Mouse (Mus musculus): ENCODE data around the gene Zfp653.
"Not testable (repeated sequence)": the region's sequence is repeated elsewhere in the genome, so short reads cannot be mapped to it uniquely, and the experiment has no call there.

Gene Zfp653

DNA sequence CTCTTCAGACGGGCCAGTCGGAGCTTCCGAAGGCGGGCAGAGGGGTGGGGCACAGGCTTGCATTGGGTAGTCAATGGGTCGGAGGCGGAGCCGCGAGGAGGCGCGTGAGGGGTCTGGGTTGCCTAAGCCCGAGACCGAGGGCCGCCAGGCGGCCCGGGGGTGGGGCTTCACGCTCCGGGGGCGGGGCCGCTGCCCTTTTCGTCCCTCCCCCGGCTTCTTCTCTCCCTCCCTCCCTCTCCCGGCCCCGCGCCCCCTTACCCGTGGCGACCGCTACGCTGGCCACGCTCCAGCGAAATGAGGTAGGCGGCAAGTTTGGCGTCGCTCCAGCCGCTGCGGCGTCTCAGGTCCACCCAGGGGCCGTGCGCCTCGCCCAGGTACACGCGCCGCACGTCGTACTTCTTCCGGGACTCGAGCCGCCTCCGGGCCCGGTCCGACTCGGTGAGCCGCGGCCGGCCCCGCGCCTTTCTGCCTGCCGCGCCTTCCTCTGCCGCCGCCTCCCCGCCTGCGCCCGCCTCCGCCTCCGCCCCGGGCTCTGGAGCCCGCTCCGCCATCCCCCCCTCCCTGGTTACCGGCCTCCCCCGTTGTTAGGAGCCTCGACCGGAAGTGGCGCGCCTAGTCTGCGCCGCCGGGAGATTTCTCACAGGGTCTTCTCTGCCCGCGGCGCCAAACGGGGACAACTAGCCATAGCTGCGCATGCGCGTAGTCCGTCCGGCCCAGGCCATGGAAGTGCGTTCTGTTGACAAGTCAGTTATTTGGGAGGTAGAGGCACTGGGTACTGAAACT, at the start of gene Zfp653, which contains the start of gene Gm49318:
Gene Zfp653, minus strand, starts transcription at position 586 of the 783 bp plus-strand sequence.
Gene Gm49318, minus strand, starts transcription at position 469 of the 783 bp plus-strand sequence.
- DNase-seq (ENCODE audit: inconsistent ontology term): peak; percentile 99

DNA sequence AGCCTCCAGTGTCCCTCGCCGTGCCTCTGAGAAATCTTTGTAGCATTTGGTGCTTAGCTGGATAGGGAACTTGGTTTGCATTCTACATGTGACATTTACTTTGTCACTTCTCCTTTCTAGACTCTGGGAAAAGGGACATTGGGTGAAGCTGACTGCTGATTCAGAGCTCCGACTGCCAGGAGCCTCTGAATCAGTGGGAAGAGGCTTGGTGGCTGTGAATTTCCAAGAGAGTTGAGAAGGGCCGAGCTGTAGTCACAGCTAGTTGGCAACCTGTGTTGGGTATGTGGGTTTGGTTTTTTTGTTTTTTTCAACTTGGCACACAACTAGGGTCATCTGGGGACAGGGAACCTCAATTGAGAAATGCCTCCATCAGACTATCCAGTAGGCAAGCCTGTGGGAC, 48.4 kb upstream of the Zfp653 start:
- DNase-seq (ENCODE audit: inconsistent ontology term): peak; percentile 13

DNA sequence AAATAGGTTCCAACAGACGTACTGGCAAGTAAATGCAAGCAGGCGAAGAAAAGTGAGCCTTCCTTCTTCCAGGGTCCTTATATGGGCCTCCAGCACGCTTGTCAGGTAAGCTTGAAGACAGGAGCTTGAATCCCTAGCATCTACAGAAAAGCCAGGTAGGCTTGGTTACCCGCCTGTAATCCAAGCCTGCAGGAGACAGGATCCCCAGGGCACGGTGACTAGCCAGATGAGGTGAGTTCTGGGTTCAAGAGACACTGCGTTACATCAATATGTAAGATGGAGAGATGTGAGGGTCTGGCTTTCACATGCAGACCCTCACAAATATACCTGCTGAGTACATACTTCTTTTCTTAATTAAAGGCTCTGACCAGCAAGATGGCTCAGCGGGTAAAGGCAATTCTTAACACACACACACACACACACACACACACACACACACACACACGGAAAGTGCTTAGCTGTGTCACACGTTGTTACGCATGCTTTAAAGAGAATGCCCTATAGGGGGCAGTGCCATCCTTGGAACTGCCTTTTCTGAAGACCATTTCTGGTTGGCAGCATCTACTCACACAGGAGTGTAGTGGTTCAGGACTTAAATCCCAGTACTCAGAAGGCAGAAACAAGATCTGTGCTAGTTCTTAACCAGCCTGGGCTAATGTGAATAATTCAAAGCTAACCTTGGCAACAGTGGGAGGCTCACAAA, 46.7 kb upstream of the Zfp653 start:
- peak; percentile 29 for DNase-seq (ENCODE audit: inconsistent ontology term)

DNA sequence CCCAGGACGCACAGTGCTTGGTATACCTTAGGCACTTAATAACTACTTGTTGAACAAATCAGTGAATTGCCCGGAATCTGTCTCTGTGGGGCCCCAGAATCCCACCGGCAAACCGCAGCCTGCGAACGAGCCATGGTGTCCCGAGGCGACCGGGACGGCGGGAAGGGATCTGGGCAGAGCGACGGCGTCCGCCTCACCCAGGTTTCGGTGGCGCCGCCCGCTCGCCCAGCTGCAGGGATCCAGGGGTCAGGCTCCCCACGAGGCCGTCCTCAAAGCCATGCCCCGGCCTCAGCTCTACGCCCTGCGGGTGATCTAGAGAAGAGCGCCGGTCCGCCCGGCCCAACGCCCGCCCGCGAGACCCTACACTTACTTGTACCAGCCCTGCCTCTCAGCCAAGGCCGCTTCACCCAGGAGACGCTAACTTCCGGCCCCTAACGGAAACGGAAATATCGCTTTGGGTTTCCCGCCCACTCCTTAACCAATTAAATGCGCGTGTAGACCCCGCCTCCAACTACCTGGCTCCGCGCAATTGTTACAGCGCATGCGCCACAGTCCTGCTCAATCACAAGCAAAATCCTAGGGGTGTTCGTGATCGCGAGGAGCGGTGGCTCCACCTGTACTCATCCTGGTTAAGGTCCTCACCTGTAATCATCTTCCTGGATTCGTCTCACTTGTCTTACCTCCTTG, 45.7 kb upstream of the Zfp653 start, which contains the start of gene Elof1:
Gene Elof1, minus strand, starts transcription at position 433 of the 687 bp plus-strand sequence.
- DNase-seq (ENCODE audit: inconsistent ontology term): peak; percentile 89

DNA sequence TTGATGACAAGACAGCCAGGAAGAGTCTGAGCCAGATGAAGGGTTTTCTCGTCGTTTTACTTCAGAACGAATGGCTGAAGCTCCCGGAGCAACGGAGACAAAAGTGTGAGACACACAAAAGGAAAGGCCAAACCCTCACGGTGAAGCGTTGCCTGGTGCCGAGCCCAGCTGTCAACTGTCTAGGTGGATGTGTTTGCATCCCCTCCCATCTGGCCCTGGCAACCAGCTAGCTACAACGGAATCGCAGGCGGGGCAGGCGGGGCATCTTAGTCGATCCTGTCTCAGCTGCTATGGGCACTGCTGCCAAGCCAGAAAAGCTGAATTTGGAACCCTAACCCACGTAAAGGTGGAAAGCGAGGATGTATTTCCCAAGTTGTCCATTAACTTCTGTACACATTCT, 44.9 kb upstream of the Zfp653 start:
- DNase-seq (ENCODE audit: inconsistent ontology term): peak; percentile 34

DNA sequence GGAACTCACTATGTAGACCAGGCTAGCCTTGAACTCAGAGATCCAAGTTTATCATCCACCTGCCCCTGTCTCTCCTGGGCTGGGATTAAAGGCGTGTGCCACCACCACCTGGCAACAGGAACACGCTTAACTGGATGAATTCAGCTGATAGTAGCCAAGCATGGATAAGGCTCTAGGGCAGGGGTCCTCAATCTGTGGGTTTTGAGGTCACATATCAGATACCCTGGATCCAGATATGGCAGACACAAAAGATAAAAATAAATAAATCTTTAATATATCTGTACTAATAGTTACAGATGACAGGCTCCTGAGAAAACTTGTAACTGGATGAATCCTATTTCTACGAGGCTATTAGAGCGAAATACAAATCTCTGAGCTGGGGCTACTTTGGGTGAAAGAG, 44.5 kb upstream of the Zfp653 start:
- no peak for DNase-seq (ENCODE audit: inconsistent ontology term)

DNA sequence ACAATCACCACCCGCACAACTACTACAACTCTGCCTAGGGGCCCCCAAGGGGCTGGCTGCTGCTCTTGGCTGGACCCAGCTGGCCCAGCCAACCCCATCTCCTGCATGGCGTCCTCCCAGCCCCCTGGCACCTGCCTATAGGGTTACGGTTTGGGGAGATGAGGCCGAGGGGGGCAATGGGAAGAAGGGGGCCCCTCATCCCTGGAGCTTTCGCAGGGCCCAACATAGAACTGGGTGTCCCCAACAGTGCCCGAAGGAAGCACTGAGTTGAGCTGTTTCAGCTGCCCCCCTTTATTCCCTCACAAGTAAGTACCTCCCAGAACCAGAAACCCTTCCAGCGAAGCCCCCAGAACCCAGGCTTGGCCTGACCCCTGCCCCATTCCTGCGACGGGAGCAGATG, 37.0 kb upstream of the Zfp653 start:
- no peak for DNase-seq (ENCODE audit: inconsistent ontology term)

DNA sequence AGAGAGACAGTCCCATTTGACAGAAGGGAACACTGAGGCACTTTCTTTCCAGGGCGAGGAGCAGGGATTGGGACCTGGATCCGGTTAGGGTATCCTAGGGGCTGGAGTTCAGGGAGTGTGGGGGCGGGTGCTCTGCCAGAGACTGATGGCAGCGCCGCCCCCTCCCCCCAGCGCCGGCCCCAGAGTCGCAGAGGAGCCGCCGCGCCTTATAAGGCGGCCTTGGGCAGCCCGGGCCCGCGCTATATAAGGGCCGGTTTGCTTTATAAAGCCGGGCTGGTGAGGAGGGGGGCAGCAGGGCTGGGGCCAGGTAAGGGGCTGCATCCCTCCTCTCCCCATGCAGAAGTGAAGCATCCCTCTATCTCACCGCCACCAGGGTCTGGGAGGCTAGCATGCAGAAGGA, 28.7 kb upstream of the Zfp653 start:
- peak; percentile 36 for DNase-seq (ENCODE audit: inconsistent ontology term)

DNA sequence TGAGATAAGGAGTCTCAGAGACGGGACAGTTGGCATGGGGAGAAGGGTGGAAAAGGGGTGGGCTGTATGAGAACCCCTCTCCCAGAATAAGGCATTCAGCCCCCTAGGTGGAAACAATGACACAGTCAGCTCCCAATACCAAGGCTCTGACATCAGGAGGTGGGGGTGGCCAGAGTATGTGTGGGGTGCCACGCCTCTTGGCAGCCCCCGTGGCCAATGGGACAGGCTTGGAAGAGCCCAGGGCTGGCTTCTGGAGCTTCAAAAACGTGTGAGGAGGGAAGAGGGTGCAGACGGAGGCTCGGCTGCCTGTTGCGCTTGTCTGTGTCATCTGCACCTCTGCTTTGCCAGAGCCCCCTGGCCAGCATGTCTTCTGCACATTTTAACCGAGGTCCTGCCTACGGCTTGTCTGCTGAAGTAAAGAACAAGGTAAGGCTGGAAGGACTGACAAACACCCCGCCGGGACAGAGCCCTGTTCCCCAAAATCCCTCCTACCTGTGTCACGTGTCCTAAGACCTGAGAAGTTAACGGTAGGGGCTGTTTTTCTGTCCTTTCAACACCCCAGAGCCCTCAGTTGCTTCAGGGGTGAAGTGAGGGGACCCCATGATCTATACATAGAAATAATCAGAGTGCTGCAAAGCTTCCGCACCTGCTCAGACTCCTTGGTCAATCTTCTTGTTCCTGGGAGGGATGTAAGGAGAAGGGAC, 28.0 kb upstream of the Zfp653 start, which contains the start of gene Cnn1:
Gene Cnn1, plus strand, starts transcription at position 224 of the 704 bp plus-strand sequence.
- DNase-seq (ENCODE audit: inconsistent ontology term): peak; percentile 82

DNA sequence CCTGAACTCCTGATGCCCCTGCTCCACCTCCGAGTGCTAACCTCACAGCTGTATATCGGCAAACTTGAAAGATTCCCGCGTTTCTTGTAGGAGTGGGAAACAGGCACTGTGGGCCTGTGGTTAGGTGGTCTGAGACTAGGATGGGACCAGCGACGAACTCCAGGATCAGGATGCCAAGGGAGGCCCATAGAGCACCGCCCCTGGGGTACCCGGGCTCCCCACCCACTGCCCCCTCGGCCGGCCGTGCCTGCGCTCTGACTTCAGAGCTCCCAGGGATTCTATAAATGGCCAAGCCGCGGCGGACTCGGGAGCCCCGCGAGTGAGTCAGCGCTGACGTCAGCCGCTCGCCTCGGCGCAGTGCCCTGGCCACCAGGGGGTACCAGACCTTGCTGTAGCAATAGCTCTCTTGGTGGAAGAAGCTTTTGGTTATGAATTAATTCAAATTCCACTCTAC, 24.7 kb upstream of the Zfp653 start:
- peak; percentile 93 for DNase-seq (ENCODE audit: inconsistent ontology term)

DNA sequence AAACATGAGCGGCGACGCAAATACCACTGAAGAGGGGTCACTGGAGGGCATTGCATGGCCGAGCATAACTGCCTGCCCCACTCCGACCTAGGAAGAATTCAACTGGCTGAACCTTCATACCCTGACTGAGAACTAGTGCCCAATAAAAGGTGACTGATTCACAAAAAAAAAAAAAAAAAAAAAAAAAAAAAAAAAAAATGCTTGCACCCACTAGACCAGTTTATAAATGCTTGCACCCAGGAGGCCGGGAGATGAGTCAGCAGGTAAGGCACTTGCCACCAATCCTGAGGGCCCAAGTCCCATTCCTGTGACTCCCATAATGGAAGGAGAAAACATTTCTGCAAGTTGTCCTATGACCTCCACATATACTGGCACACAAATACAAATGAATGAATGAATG, 21.6 kb upstream of the Zfp653 start:
- no peak for DNase-seq (ENCODE audit: inconsistent ontology term)

DNA sequence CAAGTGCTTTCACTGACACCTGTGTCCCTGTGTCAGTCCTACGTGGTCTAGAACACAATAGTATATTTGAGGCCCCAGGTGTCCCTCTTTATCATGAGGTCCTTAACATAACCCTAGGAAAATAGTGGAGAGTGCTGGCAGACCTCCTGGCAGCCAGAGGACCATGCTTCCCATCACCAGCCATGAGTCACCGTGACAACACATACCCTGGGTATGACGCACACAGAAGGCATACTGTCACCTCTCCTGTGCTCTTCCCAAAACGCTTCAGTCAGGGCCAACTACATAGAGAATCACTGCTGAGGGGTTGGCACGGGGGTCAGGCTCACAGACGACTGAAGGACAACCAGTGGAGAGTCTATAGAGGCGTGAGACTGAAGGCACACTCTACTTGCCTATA, 18.8 kb upstream of the Zfp653 start:
- peak; percentile 62 for DNase-seq (ENCODE audit: inconsistent ontology term)

DNA sequence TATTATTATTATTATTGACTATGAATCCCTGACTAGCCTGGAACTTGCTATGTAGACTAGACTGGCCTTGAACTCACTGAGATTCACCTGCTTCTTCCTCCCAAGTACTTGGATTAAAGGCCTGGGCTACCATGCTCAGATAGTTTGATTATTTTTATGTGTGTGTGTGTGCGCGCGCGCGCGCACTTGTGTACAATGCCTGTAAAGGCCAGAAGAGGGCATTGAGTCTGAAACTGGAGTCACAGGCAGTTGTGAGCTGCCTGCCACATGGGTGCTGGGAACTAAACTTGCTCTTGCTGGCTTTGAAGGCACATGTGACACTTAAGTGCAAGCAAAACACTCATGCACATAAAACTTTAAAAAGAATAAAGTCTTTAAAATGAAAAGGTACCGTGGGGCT, 18.1 kb upstream of the Zfp653 start:
- DNase-seq (ENCODE audit: inconsistent ontology term): no peak

DNA sequence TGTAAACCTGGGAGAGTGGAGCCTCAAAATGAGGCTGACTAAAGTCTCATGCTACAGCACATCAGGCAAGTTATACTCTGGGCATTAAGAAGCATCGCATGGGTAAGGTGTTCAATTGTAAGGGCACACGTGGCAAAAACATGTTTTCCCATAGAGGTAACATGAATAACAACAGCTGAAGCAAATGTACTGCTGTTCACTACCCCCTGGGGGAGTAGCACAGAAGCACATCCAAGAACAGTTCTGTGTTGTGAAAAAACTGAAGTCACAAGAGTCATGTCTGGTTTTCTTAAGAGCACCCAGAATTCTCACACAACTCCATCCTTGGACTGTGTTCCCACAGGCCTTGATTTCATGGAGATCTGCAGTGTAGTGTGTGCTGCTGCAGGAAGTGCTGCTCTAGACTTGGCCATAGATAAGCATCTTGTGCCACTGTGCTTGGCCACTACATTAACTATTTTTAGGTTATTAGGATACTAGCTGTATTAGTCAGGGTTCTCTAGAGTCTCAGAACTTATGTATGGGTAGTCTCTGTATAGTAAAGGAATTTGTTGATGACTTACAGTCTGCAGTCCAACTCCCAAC, 15.9 kb upstream of the Zfp653 start:
- DNase-seq (ENCODE audit: inconsistent ontology term): no peak

DNA sequence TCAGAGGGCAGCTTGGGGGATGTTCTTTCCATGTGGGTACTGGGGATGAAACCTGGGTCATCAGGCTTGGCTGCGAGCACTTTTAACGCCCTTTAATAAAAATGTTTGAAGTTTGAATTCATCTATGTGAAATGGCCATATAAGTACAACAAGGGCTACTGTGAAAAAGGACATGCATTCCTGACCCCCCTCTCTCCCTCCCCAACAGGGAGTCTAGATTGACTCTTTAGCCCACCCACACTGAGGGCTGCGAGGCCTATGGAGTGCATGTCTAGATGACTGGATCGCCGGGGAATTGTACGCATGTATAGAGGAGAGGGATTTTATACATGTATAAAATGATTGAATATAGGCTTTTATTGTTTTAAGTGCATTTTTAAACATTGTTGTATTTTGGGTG, 14.8 kb upstream of the Zfp653 start:
- DNase-seq (ENCODE audit: inconsistent ontology term): peak; percentile 29

DNA sequence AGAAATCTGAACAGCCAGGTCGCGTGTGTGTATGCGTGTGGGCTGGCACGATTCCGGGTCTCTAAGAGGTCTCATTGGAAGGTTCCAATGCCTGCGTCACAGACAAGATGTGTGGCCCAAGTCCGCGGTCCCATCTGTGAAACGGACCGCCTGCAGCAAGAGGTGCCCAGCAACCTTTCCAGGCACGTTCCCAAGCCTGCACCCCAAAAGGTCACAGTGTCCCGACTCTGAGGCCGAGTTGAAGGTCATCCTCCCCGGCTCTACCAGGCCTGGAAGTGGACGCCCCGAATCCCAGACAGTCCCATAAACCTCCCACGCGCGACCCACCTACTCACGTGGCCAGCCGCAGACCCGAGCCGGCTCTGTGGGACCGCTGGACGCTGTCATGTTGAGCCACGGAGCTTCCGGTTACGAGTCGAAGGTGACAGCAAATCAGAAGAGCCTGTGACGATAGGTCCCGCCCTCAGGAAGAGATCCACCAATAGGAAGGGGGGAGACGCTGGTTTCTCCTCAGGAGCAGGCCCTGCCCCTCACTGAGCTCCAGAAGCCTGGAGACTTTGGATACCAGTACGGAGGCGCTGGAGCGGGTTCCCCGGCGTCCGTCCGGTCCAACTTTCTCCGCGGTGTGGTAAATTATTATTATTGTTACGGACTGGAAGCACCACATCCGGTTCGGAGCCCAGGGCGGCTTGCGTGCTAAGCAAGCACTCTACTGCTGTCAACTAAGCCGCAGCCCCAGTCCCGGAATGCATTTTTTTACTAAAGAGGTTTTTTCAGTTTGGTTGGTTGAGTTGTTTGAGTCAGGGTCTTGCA, 14.1 kb upstream of the Zfp653 start, which contains the start of gene Ecsit:
Gene Ecsit, minus strand, starts transcription at position 417 of the 813 bp plus-strand sequence.
- DNase-seq (ENCODE audit: inconsistent ontology term): peak; percentile 97

DNA sequence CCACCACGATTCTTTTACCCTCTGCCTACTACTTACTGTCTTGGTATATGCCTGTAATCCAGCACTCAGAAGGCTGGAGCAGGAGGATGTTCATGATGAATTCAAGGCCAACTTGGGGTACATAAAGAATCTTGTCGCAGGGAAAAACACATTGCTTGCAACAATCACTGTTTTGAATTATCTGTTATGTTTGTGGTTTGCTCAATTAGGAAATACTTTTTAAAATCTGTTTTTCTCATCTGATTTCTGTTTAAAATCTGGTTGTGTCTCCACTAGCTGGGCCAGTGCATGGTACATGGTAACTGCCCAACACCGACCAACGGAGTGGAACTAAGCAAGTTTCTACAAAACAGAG, 13.5 kb upstream of the Zfp653 start:
- no peak for DNase-seq (ENCODE audit: inconsistent ontology term)

DNA sequence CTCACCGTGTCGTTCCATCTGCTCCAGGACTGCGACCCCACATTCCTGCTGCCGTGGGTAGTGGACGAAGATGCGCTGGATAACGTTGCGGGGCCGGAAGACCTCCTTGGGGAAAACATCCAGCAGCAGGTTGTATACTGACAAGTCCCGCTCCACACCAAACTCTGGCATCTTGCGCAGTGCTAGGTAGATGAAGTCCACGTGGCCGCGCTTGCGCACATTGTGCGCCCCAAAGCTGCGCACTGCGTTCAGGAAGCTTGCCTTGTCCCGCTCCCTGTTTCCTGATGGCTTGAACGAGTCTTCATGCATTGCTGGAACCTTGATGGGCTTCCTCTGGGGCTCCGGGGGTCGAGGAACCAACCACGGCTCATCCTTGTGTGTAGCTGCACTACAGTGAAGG, 5.0 kb upstream of the Zfp653 start:
- no peak for DNase-seq (ENCODE audit: inconsistent ontology term)

DNA sequence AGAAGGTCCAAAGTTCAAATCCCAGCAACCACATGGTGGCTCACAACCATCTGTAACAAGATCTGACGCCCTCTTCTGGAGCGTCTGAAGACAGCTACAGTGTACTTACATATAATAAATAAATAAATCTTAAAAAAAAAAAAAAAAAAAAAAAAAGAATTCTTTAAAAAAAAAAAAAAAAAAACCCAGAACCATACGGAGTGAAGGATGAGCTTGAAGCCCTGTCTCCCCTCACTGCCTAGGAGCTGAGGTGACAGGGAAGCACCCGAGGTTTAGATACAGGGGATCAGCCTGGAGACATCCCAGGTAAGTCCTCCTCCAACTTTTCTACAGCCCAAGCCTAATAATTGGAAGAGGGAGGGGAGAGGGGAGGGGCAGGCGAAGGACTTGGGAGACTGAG, 4.6 kb upstream of the Zfp653 start:
- DNase-seq (ENCODE audit: inconsistent ontology term): not testable (repeated sequence)

DNA sequence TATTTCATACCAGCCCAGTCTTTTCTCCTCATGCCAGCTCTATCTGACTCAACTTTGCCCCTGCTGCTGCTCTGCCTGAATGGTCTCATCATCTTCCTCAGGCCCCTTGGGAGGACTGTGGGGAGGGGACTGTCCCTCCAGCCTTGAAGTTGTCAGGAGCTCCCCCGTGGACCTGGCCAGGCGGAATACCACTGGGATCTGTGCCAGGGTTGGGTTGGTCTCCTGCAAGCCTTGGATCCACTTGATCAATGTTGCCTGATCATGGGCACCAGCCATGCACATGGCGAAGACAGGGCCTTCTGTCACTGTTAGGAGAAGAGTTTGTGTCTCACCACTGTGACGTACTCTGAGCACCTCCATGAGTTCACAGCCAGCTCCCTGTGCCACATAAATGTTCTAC, 1.1 kb upstream of the Zfp653 start:
- no peak for DNase-seq (ENCODE audit: inconsistent ontology term)

Measured in Muller cell, postnatal 12 days (primary cell).